Mouse (Mus musculus) thymus, adult 2 months (tissue): Measurements from ENCODE around the gene Fadd. TPM values are rescaled to one million over a fixed set of nuclear protein-coding genes. Genes with fewer than 3 reads are reported as not detected.

Experiments used
- DNase-seq: peaks from one replicate; pipeline ENCODE4 v3.0.0; 2021
- H3K27ac ChIP-seq: fragments of 200-500 bp; 2 replicates; pipeline ENCODE4 v1.5.1; 2012; ENCODE audit warnings: low read length, control low read depth; ENCODE audit not compliant: control insufficient read depth, insufficient read depth
- H3K27me3 ChIP-seq: fragments of 200-500 bp; 2 replicates; pipeline ENCODE4 v1.6.1; 2012; ENCODE audit warnings: mild to moderate bottlenecking, low read length, moderate library complexity, mixed read lengths; ENCODE audit not compliant: control insufficient read depth, insufficient read depth
- H3K36me3 ChIP-seq: fragments of 200-500 bp; 2 replicates; pipeline ENCODE4 v1.6.1; 2012; ENCODE audit warnings: mild to moderate bottlenecking, low read length, moderate library complexity; ENCODE audit not compliant: control insufficient read depth, insufficient read depth
- H3K4me1 ChIP-seq: fragments of 200-500 bp; replicated peaks from 2 replicates; pipeline ENCODE4 v1.6.1; 2012; ENCODE audit warnings: low read length; ENCODE audit not compliant: control insufficient read depth, insufficient read depth
- H3K4me3 ChIP-seq: fragments of 200-500 bp; 2 replicates; pipeline ENCODE4 v1.5.1; 2012; ENCODE audit warnings: mild to moderate bottlenecking, low read length, control low read depth, moderate library complexity; ENCODE audit not compliant: control insufficient read depth, insufficient read depth
- CTCF ChIP-seq: fragments of 200-500 bp; IDR thresholded peaks from 2 replicates; pipeline ENCODE4 v1.5.1; 2012; ENCODE audit warnings: mild to moderate bottlenecking, control low read depth, low read length, moderate library complexity, borderline replicate concordance; ENCODE audit not compliant: control insufficient read depth, poor library complexity, insufficient read depth; ENCODE audit errors: extremely low read depth
- POLR2A ChIP-seq: fragments of 200-500 bp; IDR thresholded peaks from 2 replicates; pipeline ENCODE4 v1.6.1; 2012; ENCODE audit warnings: mild to moderate bottlenecking, low read length, control low read depth, moderate library complexity; ENCODE audit not compliant: control insufficient read depth, poor library complexity, insufficient read depth; ENCODE audit errors: extremely low read depth
- WGBS: fragments of 180-500 bp; shearing (Covaris S2); methylation state at CpG from one replicate; pipeline ENCODE4 v1.1.7; 2018; 5-methylcytosine and 5-hydroxymethylcytosine counted together
- polyA plus RNA-seq: library from polyadenylated mRNA; depleted of rRNA; stranded (reverse); fragments of >200 nt; gene quantifications from 2 replicates; pipeline ENCODE4 v1.2.3, GENCODE M21; 2012; rRNA removed

The Fadd gene
- polyA plus RNA-seq, result 15.2 and 15.3 TPM in 2 replicates

- Histone ChIP-seq H3K4me3 (peak within 1 kb of the TSS; percentile 78), H3K27ac (peak within 1 kb of the TSS; percentile 73), H3K27me3 (no peaks in the 10 kb centered on the region), H3K4me1 (peaks cover 18% of the 10 kb centered on the region), H3K36me3 (no peaks in the 10 kb centered on the region)
- peak; percentile 96 for DNase-seq
- WGBS, result under 1% methylated on average over 34 of the region's 34 CpGs
- TF ChIP-seq POLR2A (peak; percentile 42; the same call in 1 of the 2 replicates), CTCF (0 out of 2 replicates have a peak, but pooled peaks have one; percentile 15)
Observed at GRCm38 (mm10) chr7:144582284-144582980, at the start of gene Fadd. Fadd (minus strand) TSS chr7:144582463.

GRCm38 (mm10) chr7:144630622-144631021 is 48.4 kb upstream of the Fadd start:
- WGBS, result 2% methylated on average over 3 of the region's 3 CpGs
- Histone ChIP-seq H3K27ac (no peak overlapping the region), H3K4me1 (no peaks in the 10 kb centered on the region), H3K36me3 (no peaks in the 10 kb centered on the region), H3K27me3 (no peaks in the 10 kb centered on the region), H3K4me3 (no peak overlapping the region)
- no peak for DNase-seq
- TF ChIP-seq POLR2A (no peak), CTCF (no peak)

- no peak for TF ChIP-seq CTCF
- TF ChIP-seq POLR2A, result no peak
- 94% methylated on average over 3 of the region's 3 CpGs for WGBS
- Histone ChIP-seq H3K36me3 (no peaks in the 10 kb centered on the region), H3K4me3 (no peak overlapping the region), H3K4me1 (no peaks in the 10 kb centered on the region), H3K27ac (no peak overlapping the region), H3K27me3 (no peaks in the 10 kb centered on the region)
- no peak for DNase-seq
Observed at GRCm38 (mm10) chr7:144628334-144628915, 46.2 kb upstream of the Fadd start.

- H3K4me1 ChIP-seq, result no peaks in the 10 kb centered on the region
- no peak overlapping the region for H3K27ac ChIP-seq
- WGBS, result 95% methylated on average over 13 of the region's 13 CpGs
Observed at GRCm38 (mm10) chr7:144627606-144628333, 45.5 kb upstream of the Fadd start.

GRCm38 (mm10) chr7:144626042-144626441 is 43.8 kb upstream of the Fadd start:
- TF ChIP-seq POLR2A (no peak), CTCF (no peak)
- 88% methylated on average over 2 of the region's 2 CpGs for WGBS
- DNase-seq, result no peak
- H3K36me3 ChIP-seq, result no peaks in the 10 kb centered on the region
- no peaks in the 10 kb centered on the region for H3K4me1 ChIP-seq
- no peak overlapping the region for H3K4me3 ChIP-seq
- no peaks in the 10 kb centered on the region for H3K27me3 ChIP-seq
- H3K27ac ChIP-seq, result no peak overlapping the region

More at GRCm38 (mm10) chr7:144627606-144628333, 45.5 kb upstream of the Fadd start:
- Histone ChIP-seq H3K4me3 (no peak overlapping the region), H3K27me3 (no peaks in the 10 kb centered on the region), H3K36me3 (no peaks in the 10 kb centered on the region)
- DNase-seq, result no peak
- no peak for TF ChIP-seq CTCF
- TF ChIP-seq POLR2A, result no peak
